Mouse (Mus musculus): ENCODE results near the gene Itpkb. TPM values are rescaled to one million over a fixed set of nuclear protein-coding genes. Genes with fewer than 3 reads are reported as not detected.

Itpkb gene
- 28.8 and 30.9 TPM in 2 replicates for polyA plus RNA-seq (2012)

GRCm38 (mm10) chr1:180330145-180330706, at the start of gene Itpkb:
Itpkb (plus strand) TSS chr1:180330485.

Other genes starting within 250 kb of the Itpkb start
- gene Coq8a, start 130.9 kb upstream of the Itpkb start, polyA plus RNA-seq (2012): 16.7 and 18.6 TPM in 2 replicates
- 28.0 and 36.0 TPM in 2 replicates for gene Psen2, start 67.0 kb upstream of the Itpkb start, polyA plus RNA-seq (2012)
- gene Stum, start 153.0 kb downstream of the Itpkb start, polyA plus RNA-seq (2012): 0.02 TPM in 1 of 2 replicates, not detected in the other
- 125 and 173 TPM in 2 replicates for gene Parp1, start 238.4 kb downstream of the Itpkb start, polyA plus RNA-seq (2012)

All from megakaryocyte-erythroid progenitor cell, adult 5 weeks (primary cell).